Mouse (Mus musculus) ovary, postnatal 10 days (tissue): ENCODE measurements around the gene Gm20388.

Experiments used
- DNase-seq: peaks from one replicate; pipeline ENCODE4 v3.0.0; 2022; ENCODE audit warnings: low spot score

The Gm20388 gene

DNA sequence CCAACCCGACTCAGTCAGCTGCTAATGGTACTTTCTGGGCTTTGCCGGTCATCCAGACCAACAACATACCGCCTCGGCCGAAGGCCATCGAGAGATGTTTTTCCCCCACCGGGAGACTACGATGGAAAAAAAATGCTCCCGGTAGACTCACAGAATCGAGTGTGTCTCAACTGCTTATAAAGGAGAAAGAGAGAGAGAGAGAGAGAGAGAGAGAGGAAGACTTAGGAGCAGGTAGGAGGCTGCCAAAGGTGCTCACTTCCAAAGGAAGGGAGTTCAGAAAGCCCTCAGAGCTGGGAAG lies 1164.2 kb downstream of the Gm20388 start:
- DNase-seq = no peak

DNA sequence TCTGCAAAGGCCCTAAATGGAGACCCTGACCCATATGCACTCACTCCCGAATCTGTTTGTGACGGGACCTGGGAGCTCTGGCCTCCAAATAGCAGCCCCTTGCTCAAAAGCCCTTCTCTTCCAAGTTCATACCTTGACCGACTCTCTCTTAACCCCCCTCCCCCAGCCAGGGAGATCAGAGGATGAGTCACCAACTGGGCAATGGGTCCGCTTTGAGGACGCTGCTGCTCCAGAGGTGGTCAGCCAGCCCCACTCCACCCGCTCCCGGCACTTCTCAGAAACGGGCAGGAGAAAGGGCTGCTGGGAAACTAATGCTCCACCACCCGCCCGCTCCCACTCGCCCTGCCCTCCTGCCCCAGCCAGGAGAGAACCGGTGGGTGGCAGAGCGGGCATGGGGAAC lies 1165.3 kb downstream of the Gm20388 start:
- no peak for DNase-seq

DNA sequence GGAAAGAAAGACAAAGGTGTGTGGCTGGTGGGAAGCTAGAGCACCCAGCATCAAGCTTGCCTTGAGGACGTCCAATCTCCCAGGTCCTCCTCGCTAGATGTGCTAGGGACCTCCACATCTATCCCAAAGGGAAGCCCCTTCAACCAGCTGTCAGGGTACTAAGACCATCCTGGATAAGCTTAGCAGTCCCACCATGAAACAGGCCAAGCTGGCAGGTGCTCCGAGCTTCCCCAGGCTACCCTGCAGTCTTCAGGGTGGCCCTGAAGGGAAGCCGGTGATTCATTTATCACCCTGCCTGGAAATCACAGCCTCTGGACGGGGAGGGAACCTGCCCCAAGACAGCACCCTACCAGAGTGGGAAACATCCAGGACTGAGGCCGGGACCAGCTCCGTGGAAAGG lies 1165.9 kb downstream of the Gm20388 start:
- no peak for DNase-seq

DNA sequence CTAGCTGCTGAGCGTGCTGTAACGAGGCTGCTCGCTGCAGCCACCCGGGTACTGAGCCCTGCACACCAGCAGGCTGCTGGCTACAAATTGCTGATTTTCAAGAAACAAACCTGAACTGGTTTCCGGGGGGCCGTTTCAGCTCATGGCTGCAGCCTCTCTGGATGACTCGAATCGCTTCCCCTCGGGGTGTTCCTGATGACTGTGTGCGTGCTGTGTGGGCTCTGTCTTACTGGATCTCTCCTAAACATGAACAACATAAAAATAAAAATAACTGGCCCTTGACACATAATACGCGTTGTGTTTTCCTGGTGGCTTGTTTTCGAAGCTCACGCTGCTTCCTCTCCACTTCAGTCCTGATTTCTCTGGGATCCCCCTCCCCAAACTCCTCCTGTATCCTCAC lies 1168.1 kb downstream of the Gm20388 start:
- no peak for DNase-seq

GRCm38 (mm10) chr8:121079201-121079600 lies 1168.6 kb downstream of the Gm20388 start:
- no peak for DNase-seq

DNA sequence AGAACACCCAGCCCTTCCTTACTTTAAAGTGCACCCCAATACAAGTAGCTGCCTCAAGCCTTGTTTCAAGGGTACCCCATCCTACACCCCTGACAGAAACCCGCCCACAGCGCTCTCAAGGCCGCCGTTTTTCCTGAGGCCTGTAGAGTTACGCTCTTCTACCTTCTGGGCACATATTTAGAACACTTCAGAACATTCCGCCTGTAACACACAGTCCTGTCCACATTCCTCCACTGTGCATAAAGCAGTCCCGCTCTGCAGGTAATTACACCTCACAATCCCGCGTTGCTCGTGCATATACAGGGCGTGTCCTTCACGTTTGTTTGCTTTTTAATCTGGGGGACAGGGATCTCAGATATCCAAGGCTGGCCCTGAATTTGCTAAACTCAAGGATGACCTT lies 1169.3 kb downstream of the Gm20388 start:
- no peak for DNase-seq

DNA sequence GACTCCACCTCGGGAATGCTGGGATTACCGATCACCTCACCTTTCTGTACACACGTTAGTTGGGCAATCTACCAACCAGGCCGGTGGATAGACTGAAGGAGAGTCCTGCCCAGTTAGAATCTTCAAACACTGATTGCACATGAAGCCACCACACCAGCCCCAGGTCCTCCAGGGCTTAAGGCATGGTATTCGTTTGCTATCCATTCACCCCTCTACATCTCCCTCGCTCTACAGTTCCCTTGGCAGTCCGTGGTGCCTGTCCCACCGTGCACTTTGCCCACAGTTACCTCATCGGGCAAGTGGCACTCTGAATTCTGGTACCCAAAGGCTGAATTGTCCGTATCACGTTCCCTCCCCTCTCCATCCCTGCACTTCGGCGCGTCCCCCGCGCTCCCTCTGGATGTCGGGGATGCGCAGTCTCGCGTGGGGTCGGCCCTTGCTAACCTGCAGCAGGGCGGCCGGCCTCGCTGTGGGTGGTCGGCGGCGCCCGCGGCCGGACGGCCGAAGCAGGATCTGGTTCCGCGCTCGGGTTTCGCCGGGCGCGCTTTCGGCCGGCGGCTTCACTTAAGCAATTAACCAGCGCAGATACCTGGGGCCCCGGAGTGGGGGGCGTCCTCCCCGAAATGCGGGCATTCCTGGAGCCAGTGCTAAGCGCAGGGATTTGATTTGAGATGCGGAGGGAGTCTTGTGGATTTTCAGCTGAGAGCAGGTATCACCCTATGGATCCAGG lies 1169.9 kb downstream of the Gm20388 start:
- DNase-seq = no peak

DNA sequence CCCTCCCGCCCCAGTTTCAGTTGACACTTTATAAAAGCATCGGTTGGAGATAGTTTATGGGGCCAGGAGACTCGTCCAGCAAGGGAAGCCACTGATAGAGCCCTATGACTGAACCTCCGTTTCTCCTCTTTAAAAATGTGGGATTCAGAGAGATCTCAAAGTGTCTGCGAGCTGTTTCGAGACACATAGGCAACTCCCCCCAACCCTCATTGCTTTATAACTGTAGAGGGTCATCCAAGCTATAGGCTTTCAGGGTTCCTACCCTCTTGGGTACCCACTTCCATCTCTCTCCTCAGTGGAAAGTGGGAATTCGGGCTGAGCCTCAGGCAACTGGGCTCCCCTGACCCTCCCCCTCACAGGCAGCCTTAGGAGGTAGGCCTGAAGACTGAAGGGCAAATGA lies 1170.8 kb downstream of the Gm20388 start:
- DNase-seq = no peak

DNA sequence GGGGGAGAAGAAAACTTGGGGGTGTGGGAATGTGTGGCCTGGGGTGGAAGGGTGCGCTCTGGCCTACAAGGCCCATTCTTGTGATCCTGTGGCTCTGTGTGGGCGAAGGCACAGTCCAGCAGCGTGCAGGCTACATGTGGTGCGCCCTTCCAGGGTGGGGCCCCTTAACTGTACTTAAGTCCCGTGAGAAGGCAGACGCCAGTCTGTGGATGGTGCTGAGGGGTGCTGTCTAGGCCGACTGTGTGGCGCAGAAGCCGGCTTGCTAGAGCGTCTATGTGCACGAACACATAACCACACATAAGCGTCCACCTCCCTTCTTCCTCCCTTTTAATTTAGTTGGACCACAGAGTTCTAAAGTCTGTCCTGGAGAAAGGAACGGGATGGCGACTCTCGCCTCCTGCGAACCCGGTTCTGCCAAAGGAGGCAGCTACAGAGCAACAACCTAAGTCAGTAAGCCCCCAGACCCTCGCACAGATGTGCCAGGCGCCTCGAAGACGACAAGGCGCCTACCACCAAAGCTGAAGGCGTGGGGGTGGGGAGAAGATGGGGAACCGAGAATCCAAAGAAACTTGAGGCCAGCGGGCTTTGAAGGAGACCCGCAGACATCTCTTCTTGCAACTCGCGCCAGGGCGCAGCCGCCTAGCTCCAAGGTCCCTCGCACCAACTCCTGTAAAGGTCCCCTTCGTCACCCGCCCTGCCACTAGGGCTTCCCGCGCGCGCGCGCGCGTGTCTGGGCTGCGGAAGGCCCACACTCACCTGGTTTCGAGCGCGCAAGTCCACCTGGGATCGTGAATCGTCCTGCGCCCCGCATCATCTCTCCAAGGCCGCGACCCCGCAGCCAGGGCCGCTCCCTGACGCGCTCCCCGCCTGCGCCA lies 1171.8 kb downstream of the Gm20388 start:
- no peak for DNase-seq

DNA sequence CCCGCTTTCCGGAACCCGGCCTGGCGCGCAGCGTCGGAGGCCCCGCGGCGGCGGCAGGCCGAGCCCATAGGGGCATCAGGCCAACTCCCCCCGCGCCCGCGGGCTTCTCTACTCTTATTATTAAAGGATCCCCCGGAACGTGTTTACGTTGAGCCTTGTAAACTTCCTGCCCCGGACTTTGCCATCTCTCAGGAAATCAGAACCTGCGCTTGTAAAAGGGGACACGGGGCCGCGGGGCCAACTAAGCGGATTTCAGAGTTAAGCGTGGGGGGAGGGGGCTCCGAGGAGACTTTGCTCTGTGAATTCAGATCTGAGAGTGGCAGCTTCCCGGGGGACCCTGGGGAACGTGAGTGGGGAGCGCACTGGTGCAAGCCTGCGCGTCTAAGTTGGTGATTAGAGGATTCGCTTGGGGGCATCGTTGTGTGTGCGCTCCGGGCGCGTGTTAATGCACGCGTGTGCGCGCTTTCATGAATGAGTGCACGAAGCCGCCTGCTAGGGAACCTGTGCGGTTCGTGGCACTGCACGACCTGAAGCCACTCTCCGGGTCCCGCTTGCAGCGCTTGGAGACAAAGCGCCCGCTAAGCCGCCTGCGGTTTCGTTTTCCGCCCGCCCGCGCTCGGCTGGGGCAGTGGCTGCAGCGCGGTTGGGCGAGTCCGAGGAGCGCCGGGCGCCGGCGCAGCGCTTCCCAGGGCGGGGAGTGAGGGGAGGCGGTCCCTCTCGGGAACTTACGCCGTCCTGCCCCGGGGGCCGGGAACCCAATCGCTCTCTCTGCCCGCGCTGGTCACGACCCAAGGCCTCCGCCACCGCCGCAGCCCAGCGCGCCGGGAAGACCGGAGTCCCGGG lies 1172.7 kb downstream of the Gm20388 start:
- DNase-seq = peak; percentile 57

DNA sequence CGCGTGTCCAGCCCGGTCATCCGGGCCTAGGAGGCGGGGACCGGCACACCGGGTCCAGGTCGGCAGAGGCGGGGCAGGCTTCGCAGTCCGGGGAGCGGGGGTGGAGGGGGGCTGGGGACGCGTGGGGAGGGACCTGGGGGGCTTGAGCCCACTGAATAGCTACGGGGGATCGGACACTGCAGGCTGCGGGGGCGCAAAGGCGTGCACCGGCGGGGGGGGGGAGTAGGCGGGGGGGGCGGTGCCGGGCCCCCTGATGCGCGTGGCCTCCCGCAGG lies 1173.2 kb downstream of the Gm20388 start:
- DNase-seq = no peak

DNA sequence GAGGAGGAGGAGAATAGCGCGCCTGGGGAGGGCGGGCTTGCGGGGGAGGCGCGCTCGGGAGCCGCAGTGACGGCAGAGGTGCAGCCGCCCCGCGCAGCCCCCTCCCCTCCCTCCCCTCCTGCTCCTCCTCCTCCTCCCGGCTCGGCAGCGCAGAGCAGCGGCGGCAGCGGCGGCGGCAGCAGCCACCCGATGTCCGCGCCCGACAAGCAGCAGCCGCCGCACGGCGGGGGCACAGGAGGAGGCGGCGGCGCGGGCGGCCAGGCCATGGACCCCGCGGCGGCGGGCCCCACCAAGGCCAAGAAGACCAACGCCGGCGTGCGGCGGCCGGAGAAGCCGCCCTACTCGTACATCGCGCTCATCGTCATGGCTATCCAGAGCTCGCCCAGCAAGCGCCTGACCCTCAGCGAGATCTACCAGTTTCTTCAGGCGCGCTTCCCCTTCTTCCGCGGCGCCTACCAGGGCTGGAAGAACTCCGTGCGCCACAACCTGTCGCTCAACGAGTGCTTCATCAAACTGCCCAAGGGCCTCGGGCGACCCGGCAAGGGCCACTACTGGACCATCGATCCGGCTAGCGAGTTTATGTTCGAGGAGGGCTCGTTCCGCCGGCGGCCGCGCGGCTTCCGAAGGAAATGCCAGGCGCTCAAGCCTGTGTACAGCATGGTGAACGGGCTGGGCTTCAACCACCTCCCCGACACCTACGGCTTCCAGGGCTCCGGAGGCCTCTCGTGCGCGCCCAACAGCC lies 1173.7 kb downstream of the Gm20388 start, which contains the start of gene Foxf1:
Foxf1 (plus strand) TSS at position 177 of the 742 bp plus-strand sequence.
- DNase-seq = no peak

- no peak for DNase-seq
These were observed 1174.4 kb downstream of the Gm20388 start for GRCm38 (mm10) chr8:121085011-121085410.

DNA sequence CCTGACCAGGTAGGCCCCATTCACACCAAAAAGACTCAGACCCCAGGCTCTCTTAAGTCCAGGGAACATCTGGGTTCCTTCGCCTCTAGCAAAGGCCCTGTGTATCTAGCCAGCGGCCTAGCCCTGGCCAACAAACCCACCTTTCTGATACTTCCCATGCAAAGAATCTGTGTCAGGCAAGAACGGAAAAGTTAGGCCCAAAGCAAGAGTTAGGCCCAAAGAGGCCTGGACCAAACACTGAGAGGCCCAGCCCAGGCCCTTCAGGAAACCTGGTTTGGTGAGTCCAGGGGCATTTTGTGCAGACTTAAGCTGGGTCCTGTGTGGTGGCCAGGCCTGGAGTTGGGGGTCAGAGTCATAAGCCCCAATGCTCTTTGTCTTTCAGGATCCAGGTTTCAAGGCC lies 1174.9 kb downstream of the Gm20388 start:
- no peak for DNase-seq

DNA sequence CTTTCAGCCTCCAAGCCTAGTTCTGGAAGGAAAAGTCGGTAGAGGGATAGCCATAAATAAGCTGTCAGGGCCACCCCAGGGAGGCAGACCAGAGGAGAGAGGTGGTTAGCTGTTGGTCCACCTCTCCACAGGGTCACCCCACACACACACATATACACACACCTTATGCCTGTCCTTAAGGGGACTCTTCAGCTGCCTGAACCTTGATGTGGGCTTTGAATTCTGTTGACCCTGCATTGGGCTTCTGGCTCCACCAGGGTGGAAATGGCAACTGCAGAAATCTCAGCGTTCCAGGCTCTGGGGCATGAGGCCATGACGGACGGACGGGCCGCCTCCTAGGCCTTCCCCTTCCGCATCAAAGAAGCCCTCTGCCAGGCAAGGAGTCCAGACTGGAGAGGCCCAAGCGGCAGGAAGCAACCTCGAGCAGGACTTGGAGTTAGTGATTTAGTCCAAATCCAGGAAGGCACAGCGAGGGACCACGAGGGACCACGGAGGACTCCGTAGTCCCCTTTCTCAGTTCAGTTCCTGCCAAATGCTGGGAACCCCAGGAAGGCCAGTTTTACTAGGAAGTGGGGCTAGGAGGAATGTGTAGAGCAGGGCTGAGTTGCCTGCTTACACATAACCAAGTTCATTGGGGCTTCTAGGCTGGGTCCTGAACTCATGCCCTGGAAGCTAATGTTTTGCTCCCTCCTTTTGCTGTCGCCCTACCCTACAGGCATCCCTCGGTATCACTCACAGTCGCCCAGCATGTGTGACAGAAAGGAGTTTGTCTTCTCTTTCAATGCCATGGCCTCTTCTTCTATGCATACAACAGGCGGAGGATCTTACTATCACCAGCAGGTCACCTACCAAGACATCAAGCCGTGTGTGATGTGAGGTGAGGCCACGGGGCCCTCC lies 1175.6 kb downstream of the Gm20388 start:
- no peak for DNase-seq

DNA sequence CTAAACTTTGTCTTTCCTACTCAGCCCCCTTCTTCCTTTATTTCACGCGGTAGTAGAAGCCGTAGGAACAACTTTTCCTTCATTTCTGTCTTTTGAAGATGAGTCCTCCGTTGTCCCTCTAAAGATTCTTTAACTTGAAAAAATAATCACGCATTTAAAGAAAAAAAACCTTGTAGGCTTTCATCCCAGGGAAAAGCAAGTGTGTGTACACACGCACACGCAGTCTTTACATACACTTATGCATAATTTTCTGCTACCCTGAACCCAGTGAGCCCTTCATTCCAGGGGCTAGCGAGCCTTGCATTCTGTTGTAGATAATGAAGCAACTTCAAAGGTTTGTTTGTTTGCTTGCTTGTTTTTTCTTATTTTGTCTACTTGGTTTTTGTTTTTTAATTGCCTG lies 1177.6 kb downstream of the Gm20388 start:
- DNase-seq = no peak

DNA sequence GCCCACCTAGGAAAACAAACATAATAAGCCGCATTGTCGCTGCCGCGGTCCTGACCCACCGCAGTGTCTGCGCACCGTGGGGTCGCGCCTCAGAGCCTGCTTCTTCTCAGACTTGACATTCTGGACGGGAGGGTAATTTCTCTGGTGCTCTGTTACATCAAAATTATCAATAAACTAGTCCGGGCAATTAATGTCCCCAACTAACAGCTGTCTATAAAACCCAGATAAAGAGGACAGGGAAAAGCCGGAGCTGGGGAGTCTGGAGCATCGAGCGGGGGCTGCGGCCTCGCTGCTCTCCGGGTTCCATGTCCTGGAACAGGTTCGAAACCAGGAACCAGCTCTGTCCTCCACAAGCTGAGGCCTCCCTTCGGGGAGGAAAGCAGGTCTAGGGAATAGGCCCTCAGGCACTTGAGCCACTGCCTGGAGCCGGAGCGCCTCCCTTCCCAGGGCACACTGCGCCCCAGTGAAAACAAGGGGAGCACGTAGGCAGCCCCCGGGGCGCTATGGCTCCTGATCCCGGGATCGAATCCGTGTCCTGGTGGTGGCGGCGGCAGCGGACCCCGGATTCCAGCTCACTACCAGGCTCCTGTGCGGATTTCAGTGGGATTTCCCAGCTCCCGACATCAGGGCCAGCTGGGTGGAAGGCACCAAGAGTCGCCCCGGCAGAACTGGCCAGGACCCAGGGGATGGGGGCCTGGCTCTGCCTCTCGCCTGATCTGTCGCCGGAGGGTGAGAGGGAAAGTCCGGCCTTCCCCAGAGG lies 1178.4 kb downstream of the Gm20388 start:
- DNase-seq = no peak

- DNase-seq = no peak
These were observed 1179.2 kb downstream of the Gm20388 start for GRCm38 (mm10) chr8:121089631-121090380.

DNA sequence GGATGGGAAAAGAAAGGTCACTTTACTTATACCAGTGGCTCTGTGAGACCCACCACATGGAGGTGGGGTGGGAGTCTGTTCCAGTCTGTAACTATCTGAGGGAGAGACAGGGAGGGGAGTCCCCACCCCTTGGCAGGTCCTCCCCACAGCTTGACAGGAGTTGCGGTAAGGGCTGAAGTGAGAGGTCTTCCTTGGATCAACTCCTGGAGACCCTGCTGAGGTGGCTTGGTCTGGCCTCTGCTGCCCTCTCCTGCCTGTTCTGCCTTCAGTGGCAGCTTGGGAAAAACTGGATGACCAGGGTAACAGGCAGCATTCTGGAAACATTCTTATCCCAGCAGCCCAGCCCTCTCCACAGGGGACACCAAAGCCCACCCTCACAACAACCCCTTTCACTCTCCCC lies 1180.1 kb downstream of the Gm20388 start:
- no peak for DNase-seq

GRCm38 (mm10) chr8:121092141-121092540 lies 1181.5 kb downstream of the Gm20388 start:
- no peak for DNase-seq
